In the genomic region with DNA sequence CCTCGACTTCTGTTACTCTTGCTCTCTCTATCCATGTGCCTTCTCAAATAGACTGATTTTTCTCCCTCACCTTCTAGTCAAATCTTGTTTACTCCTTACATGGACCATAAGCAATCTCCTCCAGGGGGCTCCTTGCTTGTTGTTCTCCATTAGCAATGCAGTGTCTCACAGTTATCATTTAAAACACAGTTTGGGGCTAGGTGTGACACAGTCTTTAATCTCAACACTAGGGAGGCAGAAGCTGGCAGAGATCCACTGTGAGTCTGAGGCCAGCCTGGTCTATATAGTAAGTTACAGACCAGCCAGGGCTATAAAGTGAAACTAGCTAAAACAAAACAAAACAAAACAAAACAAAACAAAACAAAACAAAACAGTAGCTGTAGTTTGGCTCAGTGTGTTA, we compare ENCODE assay signal across 29 mouse cellular contexts. TPM values are rescaled to one million over a fixed set of nuclear protein-coding genes. Genes with fewer than 3 reads are reported as not detected.
DNase-seq lines count a peak whose midpoint lies in the region; ATAC-seq and TF ChIP-seq lines count a peak whose summit lies in the region.
"Had no signal": no experiment of that assay in that cellular context is flagged by ENCODE, and none has a peak within 500 bp of the region (broad histone marks: within the 10 kb centered on the region; RNA-seq: fewer than 3 reads in every experiment).

No protein-coding gene starts in this region.

- peaks cover 22% of the 10 kb centered on the region for H3K4me1 ChIP-seq in cerebellum, adult 2 months (ENCODE audit: control insufficient read depth, insufficient read depth, low read length)
- no peaks in the 10 kb centered on the region for H3K4me1 ChIP-seq in liver, postnatal 0 days (ENCODE audit: insufficient read depth)
- peaks cover under 1% of the 10 kb centered on the region; the same call in 1 of the 2 replicates for H3K4me1 ChIP-seq in liver, embryonic 12.5 days
- H3K4me1 ChIP-seq: embryonic facial prominence, embryonic 10.5 days; embryonic facial prominence, embryonic 13.5 days; heart, embryonic 12.5 days; heart, embryonic 15.5 days had no signal

- peak; percentile 36; the same call in 1 of the 2 replicates for ATAC-seq in liver, postnatal 0 days
- ATAC-seq in liver, embryonic 12.5 days = no peak
- ATAC-seq: forebrain, embryonic 14.5 days; forebrain, postnatal 0 days; hindbrain, postnatal 0 days; inflammation-experienced regulatory T-cells, adult 6 months; Patski had no signal

- TF ChIP-seq EP300 in liver, postnatal 0 days (IDR thresholded peaks at IDR 0.05; ENCODE audit: low read depth) = no peak

- no peaks in the 10 kb centered on the region for H3K36me3 ChIP-seq in liver, postnatal 0 days (replicated peaks; ENCODE audit: insufficient read depth, low read length)
- peaks cover 3% of the 10 kb centered on the region; the same call in 1 of the 2 replicates for H3K36me3 ChIP-seq in liver, embryonic 12.5 days
- no peaks in the 10 kb centered on the region for H3K36me3 ChIP-seq in macrophage (ENCODE audit: inconsistent target)
- H3K36me3 ChIP-seq: heart, embryonic 15.5 days had no signal

- H3K4me3 ChIP-seq in cerebellum, adult 2 months (replicated peaks; ENCODE audit: insufficient read depth, low read depth, low read length) = no peak overlapping the region
- no peak overlapping the region for H3K4me3 ChIP-seq in liver, postnatal 0 days (ENCODE audit: low read depth, low read length)
- H3K4me3 ChIP-seq in liver, embryonic 12.5 days = no peak overlapping the region
- H3K4me3 ChIP-seq in macrophage (ENCODE audit: inconsistent target) = no peak overlapping the region
- H3K4me3 ChIP-seq: embryonic facial prominence, embryonic 10.5 days; embryonic facial prominence, embryonic 13.5 days; gastrocnemius, adult 2 months; heart, embryonic 12.5 days; heart, embryonic 15.5 days had no signal

- H3K79me2 ChIP-seq in macrophage (ENCODE audit: inconsistent target) = no peaks in the 10 kb centered on the region

- no peaks in the 10 kb centered on the region for H3K9me3 ChIP-seq in liver, postnatal 0 days (ENCODE audit: low read length)
- no peaks in the 10 kb centered on the region for H3K9me3 ChIP-seq in liver, embryonic 12.5 days (replicated peaks)
- H3K9me3 ChIP-seq: embryonic facial prominence, embryonic 10.5 days; embryonic facial prominence, embryonic 13.5 days; heart, embryonic 12.5 days; heart, embryonic 15.5 days had no signal

- TF ChIP-seq CTCF in cerebellum, adult 2 months (IDR thresholded peaks at IDR 0.05; ENCODE audit: borderline replicate concordance, insufficient read depth, low read depth, low read length) = no peak
- TF ChIP-seq CTCF in liver, postnatal 0 days (IDR thresholded peaks at IDR 0.05; ENCODE audit: low read depth) = no peak

- H3K9ac ChIP-seq in liver, postnatal 0 days (replicated peaks) = no peak overlapping the region
- H3K9ac ChIP-seq in liver, embryonic 12.5 days = no peak overlapping the region
- H3K9ac ChIP-seq: embryonic facial prominence, embryonic 13.5 days; forebrain, postnatal 0 days; heart, embryonic 12.5 days; heart, embryonic 15.5 days; hindbrain, embryonic 14.5 days had no signal

- DNase-seq in cerebellum, adult 2 months = no peak
- DNase-seq in cerebellum, postnatal 36 days = no peak
- no peak for DNase-seq in liver, postnatal 0 days
- DNase-seq in thymus, postnatal 25 days = no peak
- DNase-seq in right cerebral cortex, postnatal 10 days (ENCODE audit: low spot score in 2 of 2) = no peak
- no peak for DNase-seq in left cerebral cortex, adult 18-20 months (ENCODE audit: low spot score in 2 of 2)
- DNase-seq: adrenal gland, postnatal 10 days; adrenal gland, postnatal 36 days; cerebellum, adult 11 months; cerebellum, adult 9-11 months; cerebellum, postnatal 25 days; embryo, embryonic 11 days; forebrain, postnatal 0 days; gastrocnemius, adult 2 months; gastrocnemius, postnatal 14 days; heart, adult 18-20 months; heart, postnatal 10 days; heart, postnatal 4 days had no signal

- H3K4me2 ChIP-seq in liver, postnatal 0 days (ENCODE audit: low read depth, low read length) = no peak overlapping the region
- H3K4me2 ChIP-seq in liver, embryonic 12.5 days = no peak overlapping the region
- H3K4me2 ChIP-seq: embryonic facial prominence, embryonic 13.5 days; heart, embryonic 12.5 days; heart, embryonic 15.5 days; hindbrain, embryonic 14.5 days had no signal

- 0 out of 2 replicates have a peak overlapping the region, but pooled peaks have one; percentile 38 for H3K27ac ChIP-seq in cerebellum, adult 2 months (ENCODE audit: insufficient read depth, low read length)
- no peak overlapping the region for H3K27ac ChIP-seq in liver, postnatal 0 days (ENCODE audit: low read depth)
- no peak overlapping the region for H3K27ac ChIP-seq in liver, embryonic 12.5 days
- H3K27ac ChIP-seq in macrophage = peak overlapping the region; percentile 41
- H3K27ac ChIP-seq: embryonic facial prominence, embryonic 10.5 days; embryonic facial prominence, embryonic 13.5 days; gastrocnemius, adult 2 months; heart, embryonic 15.5 days; hindbrain, embryonic 14.5 days; hindbrain, postnatal 0 days had no signal

- no peaks in the 10 kb centered on the region for H3K27me3 ChIP-seq in cerebellum, adult 2 months (ENCODE audit: control insufficient read depth, insufficient read depth, low read length)
- no peaks in the 10 kb centered on the region for H3K27me3 ChIP-seq in liver, postnatal 0 days (ENCODE audit: insufficient read depth, low read length)
- no peaks in the 10 kb centered on the region for H3K27me3 ChIP-seq in liver, embryonic 12.5 days (replicated peaks)
- H3K27me3 ChIP-seq: embryonic facial prominence, embryonic 13.5 days; heart, embryonic 12.5 days; heart, embryonic 15.5 days; Patski had no signal

- TF ChIP-seq POLR2A in cerebellum, adult 2 months (IDR thresholded peaks at IDR 0.05; ENCODE audit: borderline replicate concordance, insufficient read depth, low read length) = no peak

- WGBS in cerebellum, adult 2 months = 97% methylated on average over 1 of the region's 1 CpGs
- WGBS in liver, postnatal 0 days (ENCODE audit: insufficient replicate concordance) = 74% methylated on average over 1 of the region's 1 CpGs
- 73% methylated on average over 1 of the region's 1 CpGs for WGBS in liver, embryonic 12.5 days (ENCODE audit: insufficient replicate concordance)
- WGBS in macrophage (ENCODE audit: missing documents) = 92% methylated on average over 1 of the region's 1 CpGs

RNA-seq across cellular contexts. Expression of gene Vps45, which starts 31.1 kb away (rescaled TPM):
- polyA plus RNA-seq in cerebellum, adult 2 months (2012; rRNA removed) = 33.3 and 33.6 TPM in 2 replicates
- polyA plus RNA-seq in liver, postnatal 0 days (2015; fragmentation: Nextera tagmentation; extraction: Ambion mirVana) = 11.3 and 12.5 TPM in 2 replicates
- 17.6 and 18.6 TPM in 2 replicates for polyA plus RNA-seq in liver, embryonic 12.5 days (2016; fragmentation: Nextera tagmentation; extraction: Ambion mirVana)
- total RNA-seq in macrophage (2018; cell fraction: chromatin; rRNA removed) = 10 to 100 TPM in 25 of 26 experiments, 1 to 10 TPM in 1; 10.0 to 70.7 (median 32.2) TPM
- total RNA-seq in macrophage (2018; cell fraction: cytosol; rRNA removed) = 10 to 100 TPM; 16.1 to 37.6 (median 25.1) TPM
- total RNA-seq in macrophage (2018; cell fraction: nucleus; rRNA removed) = 10 to 100 TPM; 10.6 to 63.5 (median 24.8) TPM
- polyA plus RNA-seq in macrophage (2018) = 18.6 to 31.7 TPM (median 25.9 TPM) in 3 replicates
- 10 to 100 TPM; 46.4 to 46.7 TPM for total RNA-seq in left cerebral cortex, adult 18-20 months (2021)

RNA-seq across cellular contexts. Expression of gene Plekho1, which starts 31.3 kb away (rescaled TPM):
- polyA plus RNA-seq in cerebellum, adult 2 months (2012; rRNA removed) = 155 and 160 TPM in 2 replicates
- polyA plus RNA-seq in liver, postnatal 0 days (2015; fragmentation: Nextera tagmentation; extraction: Ambion mirVana) = 10.7 and 11.7 TPM in 2 replicates
- polyA plus RNA-seq in liver, embryonic 12.5 days (2016; fragmentation: Nextera tagmentation; extraction: Ambion mirVana) = 9.4 and 10.4 TPM in 2 replicates
- total RNA-seq in macrophage (2018; cell fraction: chromatin; rRNA removed) = 100 to 1,000 TPM; 115 to 354 (median 220) TPM
- 100 to 1,000 TPM; 154 to 259 (median 208) TPM for total RNA-seq in macrophage (2018; cell fraction: cytosol; rRNA removed)
- total RNA-seq in macrophage (2018; cell fraction: nucleus; rRNA removed) = 100 to 1,000 TPM; 160 to 320 (median 230) TPM
- polyA plus RNA-seq in macrophage (2018) = 189 to 264 TPM (median 249 TPM) in 3 replicates
- total RNA-seq in left cerebral cortex, adult 18-20 months (2021) = 10 to 100 TPM; 73.6 to 81.9 TPM

Comparison
In these comparisons a context has a peak if more than half of its experiments do, and no peak if none do; other contexts are left out.
1. H3K27ac ChIP-seq: peak in cerebellum, adult 2 months (single experiment) and macrophage (single experiment); none in liver, postnatal 0 days (single experiment) and liver, embryonic 12.5 days (single experiment).
2. RNA of gene Plekho1, which starts 31.3 kb away (polyA plus RNA-seq): 189 to 264 TPM in macrophage and 155 to 160 TPM in cerebellum, adult 2 months; 10.7 to 11.7 TPM in liver, postnatal 0 days and 9.4 to 10.4 TPM in liver, embryonic 12.5 days; every median in the first group is over 10 times any median in the second.